Mouse (Mus musculus): ENCODE measurements around the gene Ankub1. TPM values are rescaled to one million over a fixed set of nuclear protein-coding genes. Genes with fewer than 3 reads are reported as not detected.

The Ankub1 gene
- total RNA-seq, 2 experiments from 2014 or later, result not detected

DNA sequence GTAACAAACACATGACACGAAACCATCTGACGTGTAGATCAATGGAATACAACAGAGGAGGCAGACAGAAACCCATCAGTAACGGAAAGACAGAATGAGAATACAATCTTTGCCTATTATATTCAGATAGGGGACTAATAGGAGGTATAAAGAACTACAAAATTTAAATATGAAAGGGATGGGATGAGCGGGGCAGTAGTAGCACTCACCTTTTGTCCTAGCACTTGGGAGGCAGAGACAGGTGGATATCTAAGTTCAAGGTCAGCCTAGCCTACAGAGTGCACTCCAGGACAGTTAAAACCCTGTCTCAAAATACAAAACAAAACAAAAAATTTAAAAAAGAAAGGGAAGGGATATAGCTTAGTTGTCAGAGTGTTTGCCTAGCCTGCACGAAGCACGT is 49.4 kb downstream of the Ankub1 start:
- no peak for DNase-seq

DNA sequence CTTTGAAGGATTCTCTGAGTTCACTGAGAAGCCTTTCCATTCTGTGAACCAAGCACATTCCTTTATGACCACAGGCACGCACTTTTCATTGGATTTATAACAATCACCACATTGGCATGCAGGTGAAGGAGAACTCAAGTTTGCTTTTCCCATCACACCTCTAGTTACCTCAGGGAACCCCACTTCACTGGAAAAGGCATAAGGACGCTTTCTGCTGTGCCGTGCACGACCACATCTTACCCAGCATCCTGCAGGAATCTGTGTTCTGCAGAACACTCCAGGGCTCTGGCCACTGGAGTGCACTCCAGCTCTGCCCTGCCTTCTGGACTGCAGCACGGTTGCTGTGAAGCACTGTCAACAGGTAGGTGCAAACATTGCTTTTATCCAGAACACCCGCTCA is 55.0 kb downstream of the Ankub1 start:
- DNase-seq, result no peak

DNA sequence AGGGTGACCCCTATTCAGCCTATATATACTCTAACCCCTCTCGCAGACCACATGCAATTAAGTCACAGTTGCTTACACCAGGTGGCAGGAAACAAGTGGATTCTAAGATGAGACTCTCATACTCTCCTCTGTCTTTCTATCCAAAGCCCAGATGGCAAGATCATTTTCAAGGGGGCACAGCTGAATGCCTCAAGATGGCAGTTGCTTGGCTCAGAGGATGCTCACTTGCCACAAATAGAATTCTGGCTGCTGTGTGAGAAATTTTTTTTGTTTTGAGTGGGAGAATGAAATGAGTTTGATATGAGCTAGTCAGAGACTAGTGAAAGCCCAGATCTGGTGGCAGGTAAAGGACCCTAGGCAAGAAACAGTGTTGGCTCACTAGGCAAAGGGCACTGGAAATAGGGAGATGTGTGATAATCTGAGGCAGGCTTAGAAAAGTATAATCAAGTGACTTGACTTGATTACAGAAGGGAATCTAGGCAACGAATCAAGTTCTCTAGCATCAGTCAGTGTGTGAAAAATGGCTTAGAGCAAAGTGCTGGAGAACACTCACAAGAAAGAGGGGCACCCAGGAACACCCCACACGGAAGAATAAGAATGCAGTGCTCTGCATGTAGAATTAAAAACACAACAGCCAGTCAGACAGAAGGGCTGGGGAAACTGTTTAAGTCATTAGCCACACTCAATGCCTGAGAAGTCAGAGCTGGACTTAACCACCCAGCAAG is 57.7 kb downstream of the Ankub1 start:
- no peak for DNase-seq

DNA sequence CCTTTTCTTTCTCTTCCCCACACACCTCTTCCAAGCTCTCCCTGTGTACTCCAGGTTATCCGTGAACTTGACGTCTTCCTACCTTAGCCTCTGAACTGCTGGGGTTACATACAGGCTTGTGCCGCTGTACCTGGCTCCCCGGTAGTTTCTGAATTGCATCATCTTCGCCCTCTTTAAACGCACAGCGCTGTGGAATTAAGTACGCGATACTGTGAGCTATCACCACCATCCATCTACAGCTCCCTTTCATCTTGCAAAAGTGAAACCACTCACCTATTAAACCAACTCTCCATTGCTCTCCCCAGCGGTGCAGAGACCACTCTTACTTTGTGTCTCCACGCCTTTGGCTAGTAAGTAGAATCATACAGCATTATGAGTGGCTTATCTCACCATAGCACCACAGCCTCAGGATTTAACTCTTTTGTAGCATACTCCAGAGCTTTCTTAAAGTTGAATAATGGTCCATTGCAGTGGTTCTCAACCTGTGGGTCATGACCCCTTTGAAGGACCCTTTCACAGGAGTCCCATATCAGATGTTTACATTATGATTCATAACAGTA is 65.6 kb downstream of the Ankub1 start:
- no peak for DNase-seq

DNA sequence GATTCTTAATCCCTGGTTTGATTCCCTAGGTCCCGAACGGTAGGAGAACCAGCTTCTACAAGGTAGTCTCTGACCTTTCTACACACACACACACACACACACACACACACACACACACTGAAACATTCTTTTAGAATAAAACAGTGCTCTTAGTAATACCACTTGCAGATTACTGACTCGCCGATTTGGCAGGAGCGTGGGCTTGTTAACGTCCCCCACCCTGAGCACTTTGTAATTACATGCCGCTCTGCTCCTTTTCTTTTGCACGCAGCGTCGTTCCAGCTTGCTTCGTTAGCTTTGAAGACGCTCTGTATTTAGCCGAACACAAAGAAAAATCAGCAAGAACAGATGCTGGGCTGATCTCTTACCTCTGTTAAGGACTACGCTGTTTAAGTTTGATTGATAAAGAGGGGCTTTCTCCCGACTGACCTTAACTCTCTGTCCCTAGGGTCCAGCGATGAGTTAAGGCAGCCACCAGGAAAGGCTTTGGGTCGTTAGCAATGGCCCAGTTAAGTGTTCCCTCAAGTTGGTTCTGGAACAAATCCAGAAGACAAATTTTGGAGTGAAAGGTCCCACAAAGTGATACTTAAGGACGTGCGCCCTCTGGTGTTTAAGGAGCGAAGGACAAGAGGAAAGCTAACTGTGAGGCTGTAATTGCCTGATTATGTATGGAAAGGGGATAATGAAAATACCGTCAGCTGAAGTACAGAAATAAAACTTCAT is 67.2 kb downstream of the Ankub1 start:
- no peak for DNase-seq

DNA sequence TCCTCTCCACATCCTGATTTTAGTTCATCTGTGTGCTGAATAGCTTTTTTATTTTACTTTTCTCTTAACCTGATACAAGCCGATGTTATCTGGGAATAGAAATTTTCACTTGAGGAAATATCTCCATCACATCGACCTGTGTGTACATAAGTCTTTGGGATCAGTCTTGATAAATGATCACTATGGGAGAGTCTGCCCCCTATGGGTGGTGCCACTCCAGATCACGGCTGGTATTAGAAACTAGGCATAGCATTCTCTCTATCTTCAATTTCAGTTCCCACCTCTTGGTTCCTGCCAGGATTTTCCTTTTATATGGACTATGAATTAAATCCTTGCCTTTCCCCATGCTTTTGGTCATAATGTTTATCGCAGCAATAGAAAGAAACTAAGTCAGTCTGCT is 72.9 kb downstream of the Ankub1 start:
- no peak for DNase-seq

DNA sequence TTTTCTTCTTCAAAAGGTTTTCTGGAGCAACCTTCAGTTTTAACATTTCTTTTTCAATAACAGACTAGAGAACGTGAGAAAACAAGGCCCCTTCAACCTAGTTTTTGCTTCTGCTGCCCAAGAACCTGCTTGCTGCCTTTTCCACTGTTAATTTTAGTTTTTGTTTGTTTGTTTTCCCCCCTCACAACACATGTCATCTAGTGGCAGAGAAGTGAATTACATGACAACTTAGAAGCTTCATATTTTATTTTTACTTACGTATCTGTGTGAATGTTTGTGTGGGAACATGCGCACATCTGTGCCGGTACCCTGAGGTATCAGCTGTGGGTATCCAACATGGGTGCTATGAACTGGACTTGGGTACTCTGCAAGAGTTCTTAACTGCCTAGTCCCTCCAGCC is 76.9 kb downstream of the Ankub1 start:
- no peak for DNase-seq

DNA sequence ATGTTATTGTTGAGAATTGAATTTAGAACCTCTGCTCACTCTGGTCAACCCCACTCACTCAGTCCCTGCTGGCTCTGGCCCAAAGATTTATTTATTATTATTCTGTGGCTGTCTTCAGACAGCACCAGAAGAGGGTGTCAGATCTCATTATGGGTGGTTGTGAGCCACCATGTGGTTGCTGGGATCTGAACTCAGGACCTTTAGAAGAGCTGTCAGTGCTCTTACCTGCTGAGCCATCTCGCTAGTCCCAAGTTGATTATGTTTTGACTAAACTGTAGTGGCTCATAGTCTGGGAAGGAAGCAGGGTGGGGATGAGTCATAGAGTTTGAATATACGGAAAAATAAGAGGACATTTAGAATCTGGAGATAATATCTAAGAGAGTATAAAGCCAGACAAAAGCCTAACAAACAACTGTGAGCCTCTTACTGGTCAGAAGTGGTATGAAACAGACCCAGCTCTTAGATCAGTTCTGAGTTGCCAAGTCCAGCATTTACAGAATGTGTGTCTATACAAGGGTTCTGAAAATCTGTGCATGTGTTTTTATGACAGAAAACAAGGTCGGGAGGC is 80.1 kb downstream of the Ankub1 start:
- DNase-seq, result no peak

DNA sequence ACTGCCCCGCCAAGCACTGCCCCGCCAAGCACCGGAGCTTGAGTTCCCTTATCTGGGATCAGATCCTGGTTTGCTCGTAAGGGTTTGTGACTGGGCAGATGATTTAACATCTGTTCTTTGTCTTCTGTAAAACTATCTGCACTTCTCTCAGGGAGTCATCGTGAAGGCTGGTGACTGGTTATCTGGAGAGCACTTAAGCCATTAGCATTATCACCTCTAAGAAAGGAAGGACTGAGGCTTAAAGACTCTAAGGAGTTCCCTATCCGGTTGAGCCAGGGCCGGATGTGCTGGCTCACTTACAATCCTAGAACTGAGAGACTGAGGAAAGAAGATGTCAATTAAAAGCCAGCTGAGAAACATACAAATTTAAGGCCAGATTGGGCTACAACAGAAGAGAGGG is 80.8 kb downstream of the Ankub1 start:
- DNase-seq, result no peak

Small RNA genes within 50 kb of the gene (microRNA-seq; reads per million reads assigned to microRNA genes)
- gene Mir6377 (ENCODE audit: borderline replicate concordance in 2 of 2), result 0 reads per million in 2 experiments

Other genes with a start within 250 kb of the Ankub1 start
- 10 to 100 TPM; 28.3 to 33.1 TPM for gene Wwtr1, start 116.9 kb downstream of the Ankub1 start, total RNA-seq (2021)
- 10 to 100 TPM; 11.1 to 11.3 TPM for gene Commd2, start 41.1 kb downstream of the Ankub1 start, total RNA-seq (2021)
- 10 to 100 TPM; 21.6 to 29.8 TPM for gene Rnf13, start 43.3 kb upstream of the Ankub1 start, total RNA-seq (2021)
- 100 to 1,000 TPM; 150 to 155 TPM for gene Pfn2, start 155.3 kb upstream of the Ankub1 start, total RNA-seq (2021)

Measured in gastrocnemius, postnatal 25 days (tissue).